In genomic region chr2:28882826-28883485, GRCm38 (mm10) we compare ENCODE assay signal across 21 mouse cellular contexts. TPM values are rescaled to one million over a fixed set of nuclear protein-coding genes. Genes with fewer than 3 reads are reported as not detected.
A peak's percentile ranks its signal among the peaks of the same experiment; 100 is the strongest.
DNase-seq lines count a peak whose midpoint lies in the region; ATAC-seq and TF ChIP-seq lines count a peak whose summit lies in the region.
"Had no signal": no experiment of that assay in that cellular context is flagged by ENCODE, and none has a peak within 500 bp of the region (broad histone marks: within the 10 kb centered on the region; RNA-seq: fewer than 3 reads in every experiment).

No protein-coding gene starts in this region.

- H3K4me1 ChIP-seq in limb, embryonic 14.5 days (ENCODE audit: control insufficient read depth, insufficient read depth, low read length) = no peaks in the 10 kb centered on the region
- H3K4me1 ChIP-seq in limb, embryonic 10.5 days = no peaks in the 10 kb centered on the region
- H3K4me1 ChIP-seq in midbrain, postnatal 0 days (ENCODE audit: insufficient read depth, low read length) = no peaks in the 10 kb centered on the region
- H3K4me1 ChIP-seq: limb, embryonic 13.5 days; neural tube, embryonic 12.5 days had no signal

- no peaks in the 10 kb centered on the region for H3K9me3 ChIP-seq in limb, embryonic 14.5 days (ENCODE audit: control insufficient read depth, low read length)
- no peaks in the 10 kb centered on the region for H3K9me3 ChIP-seq in limb, embryonic 10.5 days (replicated peaks)
- no peaks in the 10 kb centered on the region for H3K9me3 ChIP-seq in midbrain, postnatal 0 days (ENCODE audit: low read length)
- H3K9me3 ChIP-seq: forebrain, embryonic 10.5 days; limb, embryonic 13.5 days; midbrain, embryonic 12.5 days; neural tube, embryonic 12.5 days had no signal

- no peak for TF ChIP-seq CTCF in midbrain, postnatal 0 days (IDR thresholded peaks at IDR 0.05)

- no peak overlapping the region for H3K4me3 ChIP-seq in limb, embryonic 14.5 days (replicated peaks; ENCODE audit: low read length)
- H3K4me3 ChIP-seq in limb, embryonic 10.5 days = no peak overlapping the region
- H3K4me3 ChIP-seq in midbrain, postnatal 0 days (ENCODE audit: low read depth, low read length) = no peak overlapping the region
- H3K4me3 ChIP-seq: forebrain, embryonic 10.5 days; limb, embryonic 13.5 days; midbrain, embryonic 12.5 days; neural tube, embryonic 12.5 days had no signal

- DNase-seq in heart, adult 11 months = peak; percentile 89
- DNase-seq in heart, postnatal 25 days (ENCODE audit: low spot score) = no peak
- peak; percentile 16 for DNase-seq in limb, embryonic 14.5 days (ENCODE audit: low spot score)
- DNase-seq in limb, embryonic 10.5 days (ENCODE audit: low spot score) = no peak
- DNase-seq in adipocyte (ENCODE audit: low spot score) = peak; percentile 62
- DNase-seq in midbrain, postnatal 0 days (ENCODE audit: low spot score) = peak; percentile 33
- no peak for DNase-seq in urinary bladder, postnatal 14 days (ENCODE audit: low spot score)
- DNase-seq: adrenal gland, adult 8-10 months; B cell, adult 2 months; lung, postnatal 36 days had no signal

- TF ChIP-seq POLR2A in limb, embryonic 14.5 days (IDR thresholded peaks at IDR 0.05; ENCODE audit: borderline replicate concordance, extremely low read depth, insufficient read depth, insufficient read length) = no peak

- H3K9ac ChIP-seq in limb, embryonic 14.5 days (ENCODE audit: low read depth, low read length, severe bottlenecking) = no peak overlapping the region
- H3K9ac ChIP-seq in midbrain, postnatal 0 days (replicated peaks; ENCODE audit: low read length, poor library complexity, severe bottlenecking) = no peak overlapping the region
- H3K9ac ChIP-seq: limb, embryonic 13.5 days; midbrain, embryonic 12.5 days; neural tube, embryonic 12.5 days had no signal

- ATAC-seq in limb, embryonic 14.5 days (ENCODE audit: low FRiP score, low read depth) = no peak
- no peak for ATAC-seq in midbrain, postnatal 0 days (ENCODE audit: low FRiP score)

- no peak overlapping the region for H3K4me2 ChIP-seq in limb, embryonic 14.5 days (replicated peaks; ENCODE audit: low read depth, low read length, severe bottlenecking)
- no peak overlapping the region for H3K4me2 ChIP-seq in midbrain, postnatal 0 days (ENCODE audit: low read depth, low read length, poor library complexity, severe bottlenecking)
- H3K4me2 ChIP-seq: limb, embryonic 13.5 days; midbrain, embryonic 12.5 days; neural tube, embryonic 12.5 days had no signal

- WGBS in limb, embryonic 14.5 days = 79% methylated on average over 6 of the region's 6 CpGs
- 85% methylated on average over 6 of the region's 6 CpGs for WGBS in limb, embryonic 10.5 days
- WGBS in midbrain, postnatal 0 days = 38% methylated on average over 6 of the region's 6 CpGs

- no peak overlapping the region for H3K27ac ChIP-seq in limb, embryonic 14.5 days (replicated peaks; ENCODE audit: low read depth, low read length)
- no peak overlapping the region for H3K27ac ChIP-seq in limb, embryonic 10.5 days
- no peak overlapping the region for H3K27ac ChIP-seq in midbrain, postnatal 0 days (ENCODE audit: low read depth, low read length)
- H3K27ac ChIP-seq: forebrain, embryonic 10.5 days; limb, embryonic 13.5 days; neural tube, embryonic 12.5 days had no signal

- peaks cover 45% of the 10 kb centered on the region for H3K36me3 ChIP-seq in limb, embryonic 14.5 days (ENCODE audit: control insufficient read depth, insufficient read depth, low read length)
- H3K36me3 ChIP-seq in limb, embryonic 10.5 days = peaks cover 79% of the 10 kb centered on the region
- peaks cover 26% of the 10 kb centered on the region for H3K36me3 ChIP-seq in midbrain, postnatal 0 days (ENCODE audit: insufficient read depth, low read length)

- no peaks in the 10 kb centered on the region for H3K27me3 ChIP-seq in limb, embryonic 14.5 days (ENCODE audit: control insufficient read depth, insufficient read depth, low read length)
- no peaks in the 10 kb centered on the region for H3K27me3 ChIP-seq in limb, embryonic 10.5 days (ENCODE audit: low read depth, poor library complexity, severe bottlenecking)
- no peaks in the 10 kb centered on the region for H3K27me3 ChIP-seq in midbrain, postnatal 0 days (ENCODE audit: insufficient read depth, low read length)
- H3K27me3 ChIP-seq: limb, embryonic 13.5 days; midbrain, embryonic 12.5 days; neural tube, embryonic 12.5 days had no signal

- intact Hi-C loops in heart, postnatal 25 days (cut with DNase I) = no loop called here

RNA-seq across cellular contexts. Expression of gene Barhl1, which starts 33.5 kb away (rescaled TPM):
- not detected for total RNA-seq in heart, postnatal 25 days (2021)
- polyA plus RNA-seq in limb, embryonic 14.5 days (2012; rRNA removed) = 0.13 and 0.54 TPM in 2 replicates
- not detected in 2 replicates for polyA plus RNA-seq in limb, embryonic 14.5 days (2014; fragmentation: Nextera tagmentation; extraction: Ambion mirVana)
- polyA plus RNA-seq in limb, embryonic 10.5 days (2016; fragmentation: Nextera tagmentation; extraction: Ambion mirVana) = not detected in 2 replicates
- 36.8 and 49.0 TPM in 2 replicates for total RNA-seq in midbrain, postnatal 0 days (2014; rRNA removed)
- polyA plus RNA-seq in midbrain, postnatal 0 days (2015; fragmentation: Nextera tagmentation; extraction: Ambion mirVana) = 36.8 and 36.9 TPM in 2 replicates
- total RNA-seq: adrenal gland, adult 8-10 months; heart, postnatal 36 days; layer of hippocampus, adult 18-20 months had no signal
- polyA plus RNA-seq: intestine, embryonic 14.5 days; kidney, embryonic 14.5 days; liver, embryonic 16.5 days; small intestine, adult 2 months; thymus, postnatal 0 days had no signal

RNA-seq across cellular contexts. Expression of gene Ddx31, which starts 42.8 kb away (rescaled TPM):
- total RNA-seq in heart, postnatal 25 days (2021) = 1 to 10 TPM; 2.7 to 3.4 TPM
- 12.9 and 13.1 TPM in 2 replicates for polyA plus RNA-seq in limb, embryonic 14.5 days (2012; rRNA removed)
- polyA plus RNA-seq in limb, embryonic 14.5 days (2014; fragmentation: Nextera tagmentation; extraction: Ambion mirVana) = 13.3 and 15.1 TPM in 2 replicates
- 23.5 and 23.6 TPM in 2 replicates for polyA plus RNA-seq in limb, embryonic 10.5 days (2016; fragmentation: Nextera tagmentation; extraction: Ambion mirVana)
- 18.2 and 18.5 TPM in 2 replicates for total RNA-seq in midbrain, postnatal 0 days (2014; rRNA removed)
- 8.3 and 10.3 TPM in 2 replicates for polyA plus RNA-seq in midbrain, postnatal 0 days (2015; fragmentation: Nextera tagmentation; extraction: Ambion mirVana)

RNA-seq across cellular contexts. Expression of gene Gtf3c4, which starts 42.8 kb away (rescaled TPM):
- total RNA-seq in heart, postnatal 25 days (2021) = 10 to 100 TPM; 18.7 to 20.3 TPM
- polyA plus RNA-seq in limb, embryonic 14.5 days (2012; rRNA removed) = 15.6 and 16.2 TPM in 2 replicates
- 20.9 and 23.7 TPM in 2 replicates for polyA plus RNA-seq in limb, embryonic 14.5 days (2014; fragmentation: Nextera tagmentation; extraction: Ambion mirVana)
- polyA plus RNA-seq in limb, embryonic 10.5 days (2016; fragmentation: Nextera tagmentation; extraction: Ambion mirVana) = 23.5 and 27.1 TPM in 2 replicates
- 66.3 and 84.2 TPM in 2 replicates for total RNA-seq in midbrain, postnatal 0 days (2014; rRNA removed)
- polyA plus RNA-seq in midbrain, postnatal 0 days (2015; fragmentation: Nextera tagmentation; extraction: Ambion mirVana) = 13.7 and 15.0 TPM in 2 replicates

Comparison
In these comparisons a context has a peak if more than half of its experiments do, and no peak if none do; other contexts are left out.
1. DNase-seq: peak in heart, adult 11 months (single experiment), limb, embryonic 14.5 days (single experiment), adipocyte (single experiment) and midbrain, postnatal 0 days (single experiment); none in heart, postnatal 25 days (single experiment), limb, embryonic 10.5 days (single experiment) and urinary bladder, postnatal 14 days (single experiment).
2. RNA of gene Barhl1, which starts 33.5 kb away (polyA plus RNA-seq): 36.8 to 36.9 TPM in midbrain, postnatal 0 days; 0.13 to 0.54 TPM in limb, embryonic 14.5 days and not detected in limb, embryonic 10.5 days; every median in the first group is over 10 times any median in the second.